Mouse (Mus musculus) megakaryocyte, embryonic 14.5 days (primary cell): ENCODE measurements around the gene Ankrd28.

ENCODE experiments used
- FLI1 ChIP-seq: IDR thresholded peaks from 2 replicates; pipeline ENCODE4 v1.6.1; 2012; ENCODE audit warnings: low read length, inconsistent platforms, mixed read lengths
- GATA1 ChIP-seq: IDR thresholded peaks from 3 replicates; pipeline ENCODE4 v1.6.1; 2012; ENCODE audit warnings: mixed read lengths, low read length, inconsistent platforms, borderline replicate concordance

DNA sequence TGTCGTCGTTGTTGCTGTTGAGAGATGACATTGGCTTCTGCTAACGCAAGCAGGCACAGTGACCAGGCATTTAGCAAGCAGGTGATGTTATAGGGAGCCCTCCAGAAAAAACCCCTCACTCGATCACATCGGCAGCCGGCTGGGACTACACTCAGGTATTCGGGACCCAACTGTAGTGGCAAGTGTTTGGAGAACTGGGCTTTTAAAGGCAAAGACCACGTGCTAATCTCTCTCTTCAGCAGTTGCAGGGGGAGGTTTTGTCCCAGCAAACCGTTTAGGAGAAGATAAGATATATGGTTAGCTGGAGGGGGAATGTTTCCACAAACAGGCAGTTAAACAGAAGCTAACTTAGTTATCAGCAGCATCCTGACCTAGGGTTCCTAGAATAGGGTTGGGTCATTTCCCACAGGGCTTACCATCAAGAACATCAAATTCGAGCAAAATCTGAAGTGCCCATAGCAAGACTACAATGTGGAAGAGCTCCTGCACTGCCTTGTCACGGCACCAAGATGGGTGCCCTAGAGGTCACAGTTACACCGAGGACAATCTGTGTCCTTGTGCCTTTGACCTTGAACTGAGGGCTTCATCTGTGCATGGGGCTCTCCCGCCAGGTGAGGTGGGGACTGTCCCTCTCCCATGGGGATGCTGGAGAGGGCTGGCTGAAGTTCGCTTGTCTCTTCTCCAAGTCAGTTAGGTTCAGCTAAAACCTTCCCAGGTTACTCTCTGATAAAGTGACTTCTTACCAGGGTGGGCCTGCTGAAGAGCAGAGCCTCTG, 177.2 kb downstream of the Ankrd28 start:
- no peak for TF ChIP-seq GATA1
- no peak for TF ChIP-seq FLI1
